Mouse (Mus musculus): Measurements from ENCODE around the gene Tiam1.

The Tiam1 gene

DNA sequence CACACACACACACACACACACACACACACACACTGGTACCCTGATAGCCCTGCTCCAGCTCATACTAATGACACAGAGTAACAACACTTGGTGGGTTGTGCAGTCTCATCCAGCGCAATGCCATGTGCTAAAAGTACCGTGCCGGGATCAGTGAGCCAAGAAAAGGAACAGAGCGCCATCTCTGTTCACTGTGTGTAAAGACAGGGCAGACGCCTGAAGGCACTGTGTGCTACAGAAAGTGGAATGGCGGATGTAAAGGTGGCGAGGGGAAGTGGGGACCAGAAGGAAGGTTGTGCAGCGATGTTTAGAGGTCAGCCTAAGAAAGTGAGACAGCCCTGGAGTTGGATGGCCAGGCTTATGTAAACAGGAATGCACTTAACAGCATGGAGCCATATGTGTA lies 221.1 kb downstream of the Tiam1 start:
- no peak for DNase-seq (ENCODE audit: low read depth in 1 of 2, low spot score in 2 of 2)

DNA sequence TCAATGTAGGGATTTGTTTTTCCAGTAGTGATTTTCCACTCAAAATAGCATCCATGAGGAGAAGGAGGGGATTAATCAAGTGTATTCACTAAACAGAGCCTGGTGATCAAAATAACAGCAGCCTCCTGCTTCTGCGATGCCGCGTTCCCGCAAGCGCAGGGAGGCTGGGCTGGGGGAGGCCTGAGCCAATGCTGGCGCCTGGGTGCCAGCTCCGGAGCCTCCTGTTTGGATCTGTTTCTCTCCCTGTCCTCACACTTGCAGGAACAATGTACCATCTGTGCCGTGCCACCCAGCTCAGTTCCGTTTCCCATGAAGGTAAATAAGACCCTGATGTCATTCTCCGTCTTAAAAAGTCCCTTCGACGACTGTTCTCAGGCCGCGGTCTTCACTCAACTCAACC lies 222.2 kb downstream of the Tiam1 start:
- DNase-seq (ENCODE audit: low read depth in 1 of 2, low spot score in 2 of 2): no peak

DNA sequence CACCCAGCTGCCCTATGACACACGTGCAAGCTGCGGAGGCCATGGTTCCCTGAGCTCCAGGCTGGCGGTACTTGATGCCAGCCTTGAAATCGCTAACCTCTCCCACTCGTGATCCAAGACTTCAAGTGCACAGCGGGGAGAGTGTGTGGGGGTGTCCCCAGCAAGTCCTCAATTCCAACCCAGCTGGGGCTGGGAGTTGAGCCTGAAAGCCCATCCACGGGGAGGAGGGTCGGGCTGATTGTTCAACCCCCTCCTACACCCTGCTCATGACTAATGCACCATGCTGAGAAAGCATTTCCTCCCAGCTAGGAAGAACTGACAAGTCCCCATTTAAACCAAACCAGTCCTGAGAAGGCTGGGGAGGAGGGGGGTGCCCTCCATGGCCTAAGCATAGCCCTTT lies 223.2 kb downstream of the Tiam1 start:
- DNase-seq (ENCODE audit: low read depth in 1 of 2, low spot score in 2 of 2): no peak

DNA sequence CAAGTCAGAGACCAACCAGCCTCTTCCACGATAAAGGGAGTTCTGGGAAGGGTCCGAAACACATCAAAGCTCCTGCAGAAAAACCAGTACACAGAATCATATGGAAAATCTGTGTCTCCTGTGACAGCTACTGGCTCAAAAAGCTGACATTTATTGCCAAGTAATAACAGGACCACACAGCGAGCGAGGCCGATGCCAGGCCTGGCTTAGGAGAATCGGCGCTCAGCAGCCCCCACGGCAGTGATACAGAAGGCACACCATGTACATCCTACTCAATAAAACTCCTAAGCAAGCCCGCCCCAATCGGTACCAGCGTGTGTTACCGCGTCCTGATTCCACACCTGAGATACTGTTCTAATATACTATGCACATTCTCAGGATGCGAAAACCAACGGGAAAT lies 226.2 kb downstream of the Tiam1 start:
- DNase-seq (ENCODE audit: low read depth in 1 of 2, low spot score in 2 of 2): no peak

DNA sequence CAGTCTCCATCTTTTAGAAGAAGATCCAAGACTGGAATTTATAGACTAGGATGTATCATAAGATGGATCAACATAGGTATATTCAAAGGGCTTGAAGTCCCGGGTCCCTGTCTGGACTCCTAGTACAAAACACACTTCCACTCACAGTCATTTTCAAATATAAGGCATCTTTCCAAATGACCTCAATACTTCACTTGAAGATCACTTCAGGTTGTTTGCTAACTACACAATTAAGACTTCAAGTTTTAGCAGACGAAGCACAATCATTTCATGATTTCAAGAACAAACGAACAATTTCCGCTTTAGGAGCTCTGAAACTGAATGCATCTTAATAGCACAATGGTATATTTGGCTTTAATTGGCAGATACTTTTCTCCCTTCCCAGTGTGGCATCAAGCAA lies 228.6 kb downstream of the Tiam1 start:
- no peak for DNase-seq (ENCODE audit: low read depth in 1 of 2, low spot score in 2 of 2)

DNA sequence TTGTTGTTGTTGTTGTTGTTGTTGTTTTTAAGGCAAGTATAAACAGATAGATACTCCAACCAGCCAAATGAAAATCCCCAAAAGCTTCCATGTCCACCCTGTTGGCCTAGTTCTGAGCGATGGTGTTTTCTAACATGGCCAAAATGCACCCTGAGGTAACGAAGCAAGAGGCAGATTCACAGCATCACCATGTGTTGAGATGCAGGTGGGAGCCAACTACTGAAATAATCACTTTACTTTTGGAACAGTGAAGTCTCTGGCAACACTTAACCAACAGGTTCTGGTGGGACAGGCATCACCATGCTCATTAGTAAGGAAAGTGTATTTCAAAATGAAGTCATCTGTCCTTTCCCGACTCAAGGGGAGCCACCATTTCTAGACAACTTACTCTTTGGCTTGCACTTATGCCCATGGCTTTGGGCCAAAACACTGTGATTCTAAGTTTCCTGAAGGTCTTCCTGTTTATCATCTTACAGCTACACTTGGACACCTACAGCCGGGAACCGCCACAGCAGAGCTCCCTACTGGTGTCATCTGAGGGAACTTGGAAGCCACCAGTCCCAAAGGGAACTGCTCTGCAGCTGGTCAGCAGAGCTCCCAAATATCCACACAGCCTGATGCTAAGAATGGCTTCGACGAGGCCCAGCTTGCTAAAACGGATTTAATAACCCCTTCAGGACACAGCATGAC lies 230.7 kb downstream of the Tiam1 start:
- no peak for DNase-seq (ENCODE audit: low read depth in 1 of 2, low spot score in 2 of 2)

DNA sequence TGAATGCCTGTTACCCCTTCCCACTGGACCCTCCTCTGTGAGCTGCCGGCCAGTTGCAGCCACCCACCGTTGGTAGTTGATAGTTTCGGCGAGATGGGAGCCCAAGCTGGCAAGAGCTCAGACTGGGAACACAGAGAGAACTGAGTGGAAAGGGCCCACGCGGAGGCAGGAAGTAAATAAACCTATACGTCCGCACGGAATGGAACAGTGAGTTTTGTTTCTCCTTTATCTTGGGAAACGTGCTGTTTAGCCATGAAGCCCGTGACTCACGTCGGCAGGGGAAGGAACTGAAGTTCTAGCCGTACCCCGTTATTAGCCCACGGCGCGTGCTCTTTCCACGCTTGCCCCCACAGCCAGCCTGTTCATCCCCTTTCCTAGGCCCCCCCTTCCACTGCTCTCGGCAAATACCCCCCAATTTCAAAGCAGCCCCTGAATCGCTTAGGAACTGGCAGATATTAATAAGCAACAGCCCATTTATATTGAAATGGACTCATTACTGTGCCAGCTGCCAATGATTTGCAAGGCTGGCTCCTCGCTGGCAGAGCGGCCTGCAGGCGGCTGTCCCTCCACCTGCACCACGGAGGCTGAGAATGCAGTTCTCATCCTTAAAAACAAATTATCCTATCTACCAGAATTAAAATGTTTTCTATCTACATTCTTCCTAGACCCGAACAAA lies 234.0 kb downstream of the Tiam1 start:
- no peak for DNase-seq (ENCODE audit: low read depth in 1 of 2, low spot score in 2 of 2)

DNA sequence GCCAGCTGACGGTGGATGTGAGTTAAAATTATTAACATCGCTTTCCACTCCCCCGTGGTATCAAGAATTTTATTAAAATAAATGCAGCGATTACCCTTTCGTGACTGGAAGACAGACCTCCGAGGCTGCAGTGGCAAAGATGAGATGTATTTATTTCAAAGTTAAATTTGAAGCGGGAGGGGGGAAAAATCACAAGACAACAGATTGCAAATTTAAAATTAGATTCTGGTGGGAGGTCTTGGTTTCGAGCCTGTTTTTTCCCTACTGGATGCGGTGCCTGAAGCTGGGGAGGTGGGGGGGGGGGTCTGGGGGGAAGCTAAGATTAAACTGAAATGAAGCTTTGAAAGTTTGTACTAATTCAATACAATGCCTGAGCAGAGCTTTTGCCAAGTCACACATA lies 235.9 kb downstream of the Tiam1 start:
- no peak for DNase-seq (ENCODE audit: low read depth in 1 of 2, low spot score in 2 of 2)

DNA sequence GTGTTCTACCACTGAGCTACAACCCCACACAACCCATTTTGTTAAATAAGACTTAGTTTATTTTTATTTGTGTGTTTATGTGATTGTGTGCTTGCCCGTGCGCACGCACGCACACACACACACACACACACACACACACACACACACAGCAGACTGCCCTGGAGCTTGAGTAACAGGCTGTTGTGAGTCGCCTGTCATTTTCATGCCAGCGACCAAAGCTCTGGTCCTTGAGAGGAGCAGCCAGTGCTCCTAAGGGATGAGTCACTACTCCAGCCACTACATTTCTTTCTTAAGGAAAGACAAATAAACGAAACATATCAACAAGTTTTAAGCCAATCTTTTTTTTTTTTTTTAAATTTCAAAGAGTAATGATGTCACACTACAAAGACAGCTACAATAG lies 236.7 kb downstream of the Tiam1 start:
- DNase-seq (ENCODE audit: low read depth in 1 of 2, low spot score in 2 of 2): no peak

DNA sequence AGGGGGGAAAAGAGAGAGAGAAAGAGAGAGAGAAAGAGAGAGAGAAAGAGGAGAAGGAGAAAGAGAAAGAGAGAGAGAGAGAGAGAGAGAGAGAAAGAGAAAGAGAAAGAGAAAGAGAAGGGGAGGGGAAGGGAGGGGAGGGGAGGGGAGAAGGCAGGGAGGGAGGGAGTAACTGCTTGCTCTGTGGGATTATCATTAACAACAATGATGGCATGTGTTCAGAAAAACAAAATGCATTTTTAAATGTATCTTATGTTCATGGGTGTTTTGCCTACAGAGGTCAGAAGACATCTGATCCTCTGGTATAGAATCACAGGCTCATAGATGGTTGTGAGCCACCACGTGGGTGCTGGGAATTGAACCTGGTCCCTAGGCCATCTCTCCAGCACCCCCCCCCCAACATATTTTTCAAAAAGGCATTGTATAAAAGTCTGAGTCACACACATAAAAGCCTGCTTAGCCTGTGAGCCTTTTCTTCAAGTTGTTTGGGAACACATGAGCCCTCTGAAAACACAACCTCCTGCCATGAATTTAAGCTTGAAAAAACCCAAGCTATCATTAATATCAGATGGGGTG lies 237.8 kb downstream of the Tiam1 start:
- no peak for DNase-seq (ENCODE audit: low read depth in 1 of 2, low spot score in 2 of 2)

DNA sequence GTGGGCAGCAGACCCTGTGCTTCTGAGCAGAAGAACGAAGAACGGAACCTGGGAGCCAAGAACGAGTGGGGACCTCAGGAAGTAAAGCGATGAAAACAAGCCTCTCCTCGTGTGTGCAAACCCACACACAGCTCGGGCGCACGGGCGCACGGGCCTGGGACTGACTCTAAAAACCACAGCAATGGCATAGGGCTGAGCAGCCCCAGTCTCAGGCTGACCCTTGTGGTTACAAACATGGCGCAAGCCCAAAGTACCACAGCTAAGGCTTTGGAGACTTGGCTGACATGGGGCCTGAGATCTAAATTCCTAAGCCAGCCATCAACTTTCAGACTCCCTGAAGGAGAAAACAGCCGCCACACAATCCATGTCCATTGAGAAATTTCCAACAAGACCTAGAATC lies 239.4 kb downstream of the Tiam1 start:
- no peak for DNase-seq (ENCODE audit: low read depth in 1 of 2, low spot score in 2 of 2)

DNA sequence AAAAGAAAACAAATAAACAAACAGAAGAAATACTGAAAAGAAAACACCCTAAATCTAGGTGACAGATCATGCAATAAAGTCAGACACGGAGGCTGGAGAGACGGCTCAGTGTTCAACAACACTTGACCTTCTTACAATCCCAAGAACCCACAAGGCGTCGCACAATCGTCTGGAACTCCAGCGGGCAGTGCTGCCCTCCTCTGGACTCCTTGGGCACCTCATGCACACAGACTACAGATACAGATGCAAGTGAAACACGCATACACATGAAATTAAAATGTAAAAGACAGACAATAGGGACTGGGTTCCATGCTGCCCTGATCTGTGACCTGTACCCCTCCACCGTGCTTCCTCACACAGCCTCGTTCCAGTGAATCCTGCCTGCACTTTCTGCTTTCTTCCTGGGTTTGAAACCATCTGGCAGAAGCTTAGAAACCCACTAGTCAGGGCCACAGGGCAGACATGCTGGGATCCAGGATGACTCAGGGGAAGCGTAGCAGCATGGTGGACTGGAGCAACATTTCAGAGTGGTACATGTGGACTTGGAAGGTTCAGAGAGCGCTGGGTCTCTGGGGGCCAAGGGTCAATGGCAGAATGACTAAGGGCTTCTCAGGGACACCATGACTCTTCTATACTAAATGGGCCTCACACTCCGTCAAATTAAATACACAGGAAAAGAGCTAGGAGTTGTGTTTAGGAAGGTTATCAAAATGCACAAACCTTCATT lies 240.8 kb downstream of the Tiam1 start:
- no peak for DNase-seq (ENCODE audit: low read depth in 1 of 2, low spot score in 2 of 2)

DNA sequence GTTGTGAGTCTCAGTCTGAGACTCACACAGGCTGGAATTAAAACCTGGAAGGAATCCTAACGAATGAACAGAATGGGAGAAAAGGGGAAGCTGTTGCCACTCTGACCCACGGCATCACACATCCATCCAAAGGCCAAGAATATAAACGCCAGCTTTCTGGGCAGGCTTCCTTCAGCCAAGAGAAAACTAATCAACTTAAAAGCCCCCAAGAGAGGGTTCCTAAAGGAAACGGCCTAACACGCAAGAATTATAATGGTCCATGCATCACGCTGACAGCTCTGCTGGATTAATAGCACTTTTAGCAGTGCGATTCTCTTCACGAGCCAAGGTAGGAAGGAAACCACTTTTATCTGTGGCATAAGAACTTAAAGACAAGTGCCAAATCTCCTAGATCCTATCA lies 242.9 kb downstream of the Tiam1 start:
- DNase-seq (ENCODE audit: low read depth in 1 of 2, low spot score in 2 of 2): no peak

DNA sequence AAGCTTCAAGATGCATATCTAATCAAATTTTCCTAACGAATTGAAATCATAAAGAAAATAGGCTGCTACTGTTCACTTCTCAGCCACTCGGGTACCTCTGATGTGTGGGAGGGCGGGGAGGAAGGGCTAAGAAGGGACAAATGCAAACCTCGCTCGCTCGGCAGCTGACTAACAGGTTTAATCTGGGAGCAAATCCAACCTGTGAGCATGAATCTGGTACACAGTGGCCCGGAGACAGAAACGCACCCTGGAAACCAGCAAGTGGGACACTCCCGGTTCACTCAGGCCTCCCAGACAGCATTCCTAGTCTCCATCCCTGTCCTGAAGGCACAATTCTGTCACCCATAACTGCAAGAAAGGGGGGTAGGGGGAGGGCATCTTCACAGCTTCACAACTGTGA lies 244.4 kb downstream of the Tiam1 start:
- no peak for DNase-seq (ENCODE audit: low read depth in 1 of 2, low spot score in 2 of 2)

DNA sequence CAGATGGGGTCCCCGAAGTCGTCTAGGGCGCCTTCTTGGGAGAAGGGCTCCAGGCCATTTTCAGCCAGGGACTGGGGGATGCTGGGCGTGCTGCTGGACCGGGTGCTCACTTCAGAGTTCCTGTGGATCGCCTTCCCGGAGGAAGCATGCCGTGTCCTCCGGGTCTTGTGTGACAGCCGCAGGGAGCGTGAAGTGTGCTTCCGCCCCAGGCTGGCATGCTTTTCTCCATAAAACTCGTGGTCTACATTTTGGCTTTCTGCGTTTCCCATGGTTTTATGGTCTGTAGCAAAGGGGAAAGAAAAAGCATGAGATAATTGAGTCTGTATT lies 245.3 kb downstream of the Tiam1 start:
- DNase-seq (ENCODE audit: low read depth in 1 of 2, low spot score in 2 of 2): no peak

DNA sequence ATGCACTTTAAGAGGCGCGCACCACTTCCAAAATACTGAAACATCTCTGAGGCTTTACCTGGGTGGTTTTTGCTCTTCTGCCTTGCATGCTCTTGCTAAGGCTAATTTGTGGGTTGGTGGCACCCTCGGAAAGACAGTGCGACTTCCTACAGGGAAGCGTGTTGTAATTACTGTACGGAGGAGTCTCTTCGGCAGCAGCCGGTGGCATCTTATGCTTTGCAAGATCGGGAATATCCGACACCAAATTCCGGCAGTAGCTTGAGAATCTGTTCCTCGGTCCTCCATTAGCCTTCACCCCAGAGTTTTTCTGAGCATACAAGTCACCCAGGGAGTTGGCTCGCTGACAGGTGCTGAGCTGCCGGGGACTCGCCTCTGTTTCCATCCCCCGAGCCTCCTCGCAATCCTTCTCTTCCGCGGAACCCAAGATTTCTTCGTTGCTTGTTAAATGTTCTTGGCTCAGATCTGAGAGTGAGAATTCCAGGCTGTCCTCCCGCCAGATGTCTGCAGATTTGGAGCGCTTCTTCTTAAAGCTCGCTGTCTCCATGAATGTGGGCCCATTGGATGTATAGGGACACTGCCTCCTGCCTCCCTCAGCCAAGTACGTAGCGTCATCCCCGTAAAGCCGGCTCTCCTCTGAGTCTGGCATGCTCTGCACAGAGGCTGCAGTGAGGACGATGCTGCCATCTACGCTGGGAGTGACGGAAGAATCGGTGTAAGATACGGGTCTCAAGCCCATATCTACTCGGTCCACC lies 245.8 kb downstream of the Tiam1 start:
- no peak for DNase-seq (ENCODE audit: low read depth in 1 of 2, low spot score in 2 of 2)

DNA sequence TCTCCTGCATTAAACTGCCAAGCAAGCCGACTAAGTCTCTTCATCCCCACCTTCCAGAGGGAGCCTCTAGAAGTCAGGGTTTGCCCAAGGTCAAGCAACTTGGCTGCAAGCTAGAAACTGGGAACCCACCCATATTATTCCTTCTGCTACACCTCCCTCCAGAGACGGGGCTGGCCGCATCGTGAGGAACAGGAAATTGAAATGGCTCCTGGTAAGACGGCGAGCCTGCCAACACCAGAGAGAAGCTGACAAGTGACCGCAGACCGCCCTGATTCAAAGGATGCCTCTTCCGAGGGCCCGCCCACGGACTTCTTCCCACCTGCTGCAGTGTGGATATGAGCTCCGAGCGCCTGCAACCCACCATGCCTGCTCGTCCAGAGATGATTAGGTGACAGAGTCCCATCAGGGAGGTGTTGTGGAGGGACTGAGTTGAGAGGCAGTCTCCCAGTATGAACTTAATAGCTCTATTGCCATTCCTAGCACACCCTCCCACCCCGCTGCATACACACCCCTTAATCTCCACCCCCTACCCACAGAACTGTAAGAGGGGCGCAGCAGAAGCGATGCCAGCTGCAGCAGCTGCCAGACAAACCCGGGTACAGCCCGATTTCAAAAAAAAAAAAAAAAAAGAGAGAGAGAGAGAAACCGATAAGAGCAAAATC lies 246.6 kb downstream of the Tiam1 start:
- DNase-seq (ENCODE audit: low read depth in 1 of 2, low spot score in 2 of 2): no peak

DNA sequence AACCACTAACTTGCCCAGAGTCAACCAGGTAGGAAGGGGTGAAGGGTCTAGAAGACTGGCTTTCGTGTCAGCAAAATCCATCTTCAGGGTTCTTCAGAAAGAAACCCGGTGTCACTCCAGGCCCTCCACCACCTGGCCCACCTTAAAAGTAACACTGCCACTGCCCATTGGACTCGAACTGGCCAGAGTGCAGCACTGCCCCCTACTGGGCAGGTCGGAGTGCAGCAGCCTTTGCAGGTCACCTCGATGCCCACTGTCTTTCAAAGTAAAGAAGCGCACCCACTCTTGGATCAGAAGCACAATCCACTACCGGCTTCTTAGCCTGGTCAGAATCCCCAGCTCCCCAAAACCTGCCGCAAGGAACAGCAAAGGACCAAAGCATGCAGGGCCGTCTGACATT lies 247.2 kb downstream of the Tiam1 start:
- no peak for DNase-seq (ENCODE audit: low read depth in 1 of 2, low spot score in 2 of 2)

DNA sequence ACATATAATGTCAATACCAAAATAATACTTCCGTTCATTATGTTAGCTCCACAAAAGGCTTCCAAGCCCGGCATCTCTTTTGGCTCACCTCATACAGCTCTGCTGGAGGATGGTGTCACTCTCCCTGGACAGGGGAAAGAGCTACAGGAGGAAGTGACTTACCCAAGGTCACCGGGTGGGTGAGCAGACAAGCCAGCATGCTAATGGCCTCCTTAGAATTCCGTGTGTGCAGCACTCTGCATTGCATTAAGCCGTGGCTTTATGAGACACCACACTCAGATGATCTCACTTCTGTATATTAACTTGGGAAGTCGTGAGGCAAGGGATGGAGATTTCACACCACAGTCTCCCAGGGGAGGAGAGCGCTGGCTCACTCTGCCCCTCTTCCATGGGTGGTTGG lies 248.3 kb downstream of the Tiam1 start:
- DNase-seq (ENCODE audit: low read depth in 1 of 2, low spot score in 2 of 2): no peak

DNA sequence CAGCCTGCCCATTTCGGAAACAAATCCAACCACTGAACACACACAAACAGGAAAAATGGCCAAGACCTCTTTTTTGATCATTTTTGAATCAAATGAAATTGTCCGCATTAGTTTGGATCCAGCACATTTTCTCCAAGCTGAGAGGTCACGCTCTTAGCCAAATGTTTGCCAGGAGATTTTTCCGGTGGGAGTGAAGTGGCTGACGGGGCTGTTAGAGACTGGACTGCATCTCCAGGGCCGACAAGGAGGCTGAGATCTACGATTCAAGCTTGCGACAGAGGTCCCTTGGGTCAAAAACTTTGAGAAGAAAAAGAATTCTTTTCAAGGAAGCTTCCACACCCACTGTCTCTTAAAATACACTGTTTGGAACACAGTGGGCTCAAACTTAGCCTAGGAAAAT lies 248.8 kb downstream of the Tiam1 start:
- no peak for DNase-seq (ENCODE audit: low read depth in 1 of 2, low spot score in 2 of 2)
